Comparison of ENCODE assay signal across 8 mouse cellular contexts in the genomic region with DNA sequence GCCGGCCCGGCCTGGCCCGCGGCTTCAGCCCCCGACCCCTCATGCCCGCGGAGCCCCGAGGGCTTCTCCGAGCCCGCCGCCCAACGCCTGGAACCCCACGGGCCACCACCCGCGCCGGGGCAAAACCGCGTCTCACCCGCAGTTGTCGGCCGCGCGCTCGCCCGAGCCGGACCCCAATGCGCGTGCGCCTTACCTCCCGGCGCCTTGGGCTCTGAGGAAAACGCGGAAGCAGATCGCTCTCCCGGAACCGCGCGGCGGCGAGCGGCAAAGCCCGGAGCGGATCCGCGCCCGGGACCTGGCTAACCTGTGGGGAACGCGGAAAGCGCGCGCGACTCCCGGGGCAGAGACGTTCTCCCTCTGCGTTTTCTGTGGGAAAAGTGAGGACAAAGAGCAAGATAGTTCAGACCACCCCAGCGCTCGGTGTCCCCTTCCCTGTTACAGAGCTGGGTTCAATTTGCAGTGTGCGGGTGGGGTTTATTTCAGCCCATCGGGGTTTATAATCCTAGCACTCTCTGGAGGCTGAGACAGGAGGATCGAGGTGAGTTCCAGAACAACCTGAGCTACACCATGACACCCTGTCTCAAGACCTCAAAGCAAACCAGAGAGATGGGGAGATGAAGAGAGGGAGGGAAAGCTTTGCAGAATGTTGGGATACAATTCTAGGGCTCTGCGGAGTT. TPM values are rescaled to one million over a fixed set of nuclear protein-coding genes. Genes with fewer than 3 reads are reported as not detected.
A peak's percentile ranks its signal among the peaks of the same experiment; 100 is the strongest.
DNase-seq lines count a peak whose midpoint lies in the region; ATAC-seq lines count a peak whose summit lies in the region.

Gene Kansl3 (minus strand): TSS at position 213 of the 677 bp plus-strand sequence.

- peak within 1 kb of the TSS; percentile 95 for H3K9ac ChIP-seq in hindbrain, embryonic 16.5 days (ENCODE audit: low read depth, low read length)

- peaks cover 10% of the 10 kb centered on the region for H3K4me1 ChIP-seq in hindbrain, embryonic 16.5 days (ENCODE audit: control insufficient read depth, insufficient read depth, low read depth, low read length)

- no peaks in the 10 kb centered on the region for H3K27me3 ChIP-seq in hindbrain, embryonic 16.5 days (replicated peaks; ENCODE audit: control insufficient read depth, insufficient read depth, low read length)

- no peaks in the 10 kb centered on the region for H3K9me3 ChIP-seq in hindbrain, embryonic 16.5 days (ENCODE audit: control insufficient read depth, low read length)

- H3K27ac ChIP-seq in hindbrain, embryonic 16.5 days (ENCODE audit: low read depth, low read length), result peak within 1 kb of the TSS; percentile 75

- peak within 1 kb of the TSS; percentile 71 for H3K4me2 ChIP-seq in hindbrain, embryonic 16.5 days (ENCODE audit: low read length)

- WGBS in hindbrain, embryonic 16.5 days, result 4% methylated on average over 61 of the region's 61 CpGs

- peak within 1 kb of the TSS; percentile 94 for H3K4me3 ChIP-seq in hindbrain, embryonic 16.5 days (ENCODE audit: low read length)

- ATAC-seq in hindbrain, embryonic 16.5 days, result peak; percentile 82
- peak; percentile 99 for ATAC-seq in megakaryocyte, adult 5-6 weeks (ENCODE audit: poor library complexity, severe bottlenecking)

- DNase-seq in WW6 (ENCODE audit: low read depth, low spot score), result peak; percentile 78
- DNase-seq in cerebellum, postnatal 4 days (ENCODE audit: low spot score in 2 of 2), result peak; percentile 82 to 93
- DNase-seq in gastrocnemius, adult 18-20 months (ENCODE audit: low spot score), result peak; percentile 85
- DNase-seq in left cerebral cortex, adult 18-20 months (ENCODE audit: low spot score in 2 of 2), result peak; percentile 85
- DNase-seq in right cerebral cortex, adult 2 months (ENCODE audit: low spot score in 2 of 2), result peak; percentile 80 to 86
- peak; percentile 88 for DNase-seq in urinary bladder, postnatal 14 days (ENCODE audit: low spot score)

- H3K36me3 ChIP-seq in hindbrain, embryonic 16.5 days (ENCODE audit: control insufficient read depth, insufficient read depth, low read length), result peaks cover 5% of the 10 kb centered on the region

RNA-seq across cellular contexts. Expression of gene Kansl3, which starts in this region (rescaled TPM):
- 10 to 100 TPM; 31.9 to 40.6 TPM for total RNA-seq in gastrocnemius, adult 18-20 months (2021)
- 33.0 and 40.6 TPM in 2 replicates for polyA plus RNA-seq in hindbrain, embryonic 16.5 days (2015; fragmentation: Nextera tagmentation; extraction: Ambion mirVana)
- 10 to 100 TPM; 76.6 TPM for total RNA-seq in left cerebral cortex, adult 18-20 months (2021)
- 12.6 and 13.9 TPM in 2 replicates for total RNA-seq in megakaryocyte, adult 5-6 weeks (2015)
- 28.2 and 31.5 TPM in 2 replicates for total RNA-seq in megakaryocyte, adult 5-6 weeks (2017)

Comparison
In these comparisons a context has a peak if more than half of its experiments do, and no peak if none do; other contexts are left out.
1. Peak in every context shown above with its lines: DNase-seq, ATAC-seq, H3K4me3 ChIP-seq and H3K27ac ChIP-seq.